Mouse (Mus musculus) neural tube, embryonic 15.5 days (tissue): Measurements from ENCODE around the gene Cpd. TPM values are rescaled to one million over a fixed set of nuclear protein-coding genes. Genes with fewer than 3 reads are reported as not detected.

ENCODE experiments used
- ATAC-seq: fragments of 200-750 bp; cut with Nextera tagmentation; 2 replicates; pipeline ENCODE4 v1.8.0; 2017; ENCODE audit warnings: mild to moderate bottlenecking, moderate TSS enrichment, moderate library complexity; ENCODE audit not compliant: low FRiP score
- H3K27ac ChIP-seq: fragments of 300-500 bp; sonication (generic); replicated peaks from 2 replicates; pipeline ENCODE4 v1.5.1; 2015; ENCODE audit warnings: mild to moderate bottlenecking, inconsistent platforms
- H3K27me3 ChIP-seq: fragments of 300-500 bp; sonication (generic); replicated peaks from 2 replicates; pipeline ENCODE4 v1.6.1; 2015; ENCODE audit warnings: inconsistent platforms
- H3K36me3 ChIP-seq: fragments of 300-500 bp; sonication (generic); 2 replicates; pipeline ENCODE4 v1.6.1; 2015; ENCODE audit warnings: inconsistent platforms
- H3K4me1 ChIP-seq: fragments of 300-500 bp; sonication (generic); 2 replicates; pipeline ENCODE4 v1.6.1; 2015; ENCODE audit warnings: inconsistent platforms
- H3K4me2 ChIP-seq: fragments of 300-500 bp; sonication (generic); 2 replicates; pipeline ENCODE4 v1.6.1; 2015; ENCODE audit warnings: inconsistent platforms, mild to moderate bottlenecking, moderate library complexity
- H3K4me3 ChIP-seq: fragments of 300-500 bp; sonication (generic); replicated peaks from 2 replicates; pipeline ENCODE4 v1.5.1; 2015; ENCODE audit warnings: mild to moderate bottlenecking, inconsistent platforms
- H3K9ac ChIP-seq: fragments of 300-500 bp; sonication (generic); replicated peaks from 2 replicates; pipeline ENCODE4 v1.6.1; 2015; ENCODE audit warnings: mild to moderate bottlenecking, inconsistent platforms
- H3K9me3 ChIP-seq: fragments of 300-500 bp; sonication (generic); replicated peaks from 2 replicates; pipeline ENCODE4 v1.6.1; 2016; ENCODE audit warnings: inconsistent platforms
- WGBS: fragments of 180-500 bp; shearing (Covaris S2); methylation state at CpG from one replicate; pipeline ENCODE4 v1.1.7; 2015; ENCODE audit warnings: mixed read lengths; 5-methylcytosine and 5-hydroxymethylcytosine counted together
- polyA plus RNA-seq: library from polyadenylated mRNA; unstranded; fragments of >200 nt; fragmentation: Nextera tagmentation; extraction: Ambion mirVana; gene quantifications from 2 replicates; pipeline ENCODE4 v1.2.1, GENCODE M21; 2015

The Cpd gene
- polyA plus RNA-seq, 1 experiment from 2014 or later, result 5.5 TPM

GRCm38 (mm10) chr11:76846011-76846877 lies 574 bp downstream of the Cpd start:
- peak; percentile 75 for ATAC-seq
- no peaks in the 10 kb centered on the region for H3K36me3 ChIP-seq
- H3K4me1 ChIP-seq, result peaks cover 41% of the 10 kb centered on the region
- peak overlapping the region; percentile 92 for H3K27ac ChIP-seq
- under 1% methylated on average over 90 of the region's 90 CpGs for WGBS
- H3K27me3 ChIP-seq, result no peaks in the 10 kb centered on the region; the same call in 1 of the 2 replicates
- peak overlapping the region; percentile 90 for H3K4me3 ChIP-seq
- H3K4me2 ChIP-seq, result peak overlapping the region; percentile 93
- H3K9me3 ChIP-seq, result no peaks in the 10 kb centered on the region
- H3K9ac ChIP-seq, result peak overlapping the region; percentile 93

GRCm38 (mm10) chr11:76845275-76845980 lies 1.4 kb downstream of the Cpd start:
- Histone ChIP-seq H3K36me3 (no peaks in the 10 kb centered on the region), H3K9me3 (no peaks in the 10 kb centered on the region), H3K4me1 (peaks cover 41% of the 10 kb centered on the region), H3K4me3 (peak overlapping the region; percentile 90), H3K27me3 (no peaks in the 10 kb centered on the region; the same call in 1 of the 2 replicates), H3K4me2 (peak overlapping the region; percentile 93), H3K27ac (peak overlapping the region; percentile 92; the same call in 1 of the 2 replicates), H3K9ac (peak overlapping the region; percentile 93)
- 29% methylated on average over 15 of the region's 15 CpGs for WGBS
- no peak for ATAC-seq

- Histone ChIP-seq H3K27me3 (no peaks in the 10 kb centered on the region), H3K9ac (no peak overlapping the region), H3K36me3 (peaks cover 4% of the 10 kb centered on the region; the same call in 1 of the 2 replicates), H3K4me2 (no peak overlapping the region), H3K9me3 (no peaks in the 10 kb centered on the region), H3K4me1 (peaks cover 12% of the 10 kb centered on the region), H3K27ac (no peak overlapping the region), H3K4me3 (no peak overlapping the region)
- ATAC-seq, result no peak
- 90% methylated on average over 4 of the region's 4 CpGs for WGBS
Measured at GRCm38 (mm10) chr11:76838573-76838972, 8.2 kb downstream of the Cpd start.

- Histone ChIP-seq H3K4me2 (no peak overlapping the region), H3K27me3 (no peaks in the 10 kb centered on the region), H3K36me3 (peaks cover 4% of the 10 kb centered on the region; the same call in 1 of the 2 replicates), H3K9me3 (no peaks in the 10 kb centered on the region), H3K4me1 (no peaks in the 10 kb centered on the region), H3K9ac (no peak overlapping the region), H3K27ac (no peak overlapping the region), H3K4me3 (no peak overlapping the region)
- WGBS, result 75% methylated on average over 6 of the region's 6 CpGs
- no peak for ATAC-seq
Measured at GRCm38 (mm10) chr11:76836317-76836716, 10.5 kb downstream of the Cpd start.

- no peak overlapping the region for H3K4me3 ChIP-seq
- no peaks in the 10 kb centered on the region for H3K27me3 ChIP-seq
- no peaks in the 10 kb centered on the region for H3K9me3 ChIP-seq
- ATAC-seq, result no peak
- peaks cover 4% of the 10 kb centered on the region; the same call in 1 of the 2 replicates for H3K36me3 ChIP-seq
- no peak overlapping the region; the same call in 1 of the 2 replicates for H3K27ac ChIP-seq
- no peaks in the 10 kb centered on the region for H3K4me1 ChIP-seq
- H3K9ac ChIP-seq, result no peak overlapping the region
- no peak overlapping the region for H3K4me2 ChIP-seq
- 81% methylated on average over 5 of the region's 5 CpGs for WGBS
Measured at GRCm38 (mm10) chr11:76835868-76836267, 10.9 kb downstream of the Cpd start.

- 91% methylated on average over 1 of the region's 1 CpGs for WGBS
- H3K27ac ChIP-seq, result no peak overlapping the region
- no peak for ATAC-seq
Measured at GRCm38 (mm10) chr11:76834665-76835064, 12.2 kb downstream of the Cpd start.

GRCm38 (mm10) chr11:76824885-76825265 lies 21.9 kb downstream of the Cpd start:
- H3K9me3 ChIP-seq, result no peaks in the 10 kb centered on the region
- H3K27me3 ChIP-seq, result no peaks in the 10 kb centered on the region
- no peak for ATAC-seq
- H3K4me1 ChIP-seq, result peaks cover 8% of the 10 kb centered on the region; the same call in 1 of the 2 replicates
- H3K9ac ChIP-seq, result no peak overlapping the region
- no peak overlapping the region for H3K4me3 ChIP-seq
- no peak overlapping the region for H3K4me2 ChIP-seq
- H3K27ac ChIP-seq, result no peak overlapping the region
- no peaks in the 10 kb centered on the region for H3K36me3 ChIP-seq
- 89% methylated on average over 9 of the region's 9 CpGs for WGBS

More at GRCm38 (mm10) chr11:76834665-76835064, 12.2 kb downstream of the Cpd start:
- no peak overlapping the region for H3K9ac ChIP-seq
- peaks cover 4% of the 10 kb centered on the region; the same call in 1 of the 2 replicates for H3K36me3 ChIP-seq
- H3K4me2 ChIP-seq, result no peak overlapping the region
- H3K9me3 ChIP-seq, result no peaks in the 10 kb centered on the region
- H3K4me1 ChIP-seq, result no peaks in the 10 kb centered on the region
- H3K27me3 ChIP-seq, result no peaks in the 10 kb centered on the region
- no peak overlapping the region for H3K4me3 ChIP-seq

GRCm38 (mm10) chr11:76824238-76824884 lies 22.5 kb downstream of the Cpd start:
- Histone ChIP-seq H3K27ac (no peak overlapping the region), H3K4me3 (no peak overlapping the region), H3K9ac (no peak overlapping the region), H3K4me1 (peaks cover 8% of the 10 kb centered on the region; the same call in 1 of the 2 replicates), H3K36me3 (no peaks in the 10 kb centered on the region), H3K9me3 (no peaks in the 10 kb centered on the region), H3K27me3 (no peaks in the 10 kb centered on the region), H3K4me2 (no peak overlapping the region)
- ATAC-seq, result no peak
- whole genome bisulfite sequencing, result 90% methylated on average over 7 of the region's 7 CpGs

- ATAC-seq, result no peak
- no peak overlapping the region for H3K9ac ChIP-seq
- H3K9me3 ChIP-seq, result no peaks in the 10 kb centered on the region
- peaks cover 8% of the 10 kb centered on the region; the same call in 1 of the 2 replicates for H3K4me1 ChIP-seq
- no peak overlapping the region for H3K27ac ChIP-seq
- no peaks in the 10 kb centered on the region for H3K27me3 ChIP-seq
- H3K4me2 ChIP-seq, result no peak overlapping the region
- no peak overlapping the region for H3K4me3 ChIP-seq
- no peaks in the 10 kb centered on the region for H3K36me3 ChIP-seq
- WGBS, result 90% methylated on average over 3 of the region's 3 CpGs
Measured at GRCm38 (mm10) chr11:76823641-76824040, 23.2 kb downstream of the Cpd start.

- ATAC-seq, result no peak
- Histone ChIP-seq H3K4me1 (peaks cover 4% of the 10 kb centered on the region; the same call in 1 of the 2 replicates), H3K27ac (no peak overlapping the region), H3K36me3 (no peaks in the 10 kb centered on the region), H3K4me3 (no peak overlapping the region), H3K9me3 (no peaks in the 10 kb centered on the region), H3K9ac (no peak overlapping the region), H3K4me2 (no peak overlapping the region), H3K27me3 (no peaks in the 10 kb centered on the region)
- WGBS, result 86% methylated on average over 3 of the region's 3 CpGs
Measured at GRCm38 (mm10) chr11:76821353-76821752, 25.5 kb downstream of the Cpd start.

GRCm38 (mm10) chr11:76817664-76818063 lies 29.2 kb downstream of the Cpd start:
- 91% methylated on average over 3 of the region's 3 CpGs for WGBS

More at GRCm38 (mm10) chr11:76817664-76818063, 29.2 kb downstream of the Cpd start:
- Histone ChIP-seq H3K4me3 (no peak overlapping the region), H3K27ac (no peak overlapping the region), H3K9me3 (no peaks in the 10 kb centered on the region), H3K4me2 (no peak overlapping the region), H3K4me1 (no peaks in the 10 kb centered on the region), H3K27me3 (no peaks in the 10 kb centered on the region), H3K36me3 (peaks cover 14% of the 10 kb centered on the region), H3K9ac (no peak overlapping the region)
- ATAC-seq, result no peak
